Mouse (Mus musculus) limb, embryonic 11.5 days (tissue): Measurements from ENCODE around the gene Ctbp2. TPM values are rescaled to one million over a fixed set of nuclear protein-coding genes. Genes with fewer than 3 reads are reported as not detected.

ENCODE experiments used
- ATAC-seq: fragments of 200-750 bp; cut with Nextera tagmentation; 2 replicates; pipeline ENCODE4 v1.8.0; 2017; ENCODE audit warnings: low read depth; ENCODE audit not compliant: insufficient number of reproducible peaks, low FRiP score, low TSS enrichment
- DNase-seq: peaks from one replicate; pipeline ENCODE4 v3.0.0-alpha.2; 2015; ENCODE audit warnings: low spot score
- H3K27ac ChIP-seq: fragments of 300-500 bp; sonication (generic); replicated peaks from 2 replicates; pipeline ENCODE4 v1.5.1; 2014; ENCODE audit warnings: low read depth, mild to moderate bottlenecking, low read length
- H3K27me3 ChIP-seq: fragments of 300-500 bp; sonication (generic); 2 replicates; pipeline ENCODE4 v1.6.1; 2014; ENCODE audit warnings: mild to moderate bottlenecking, low read length, mixed read lengths; ENCODE audit not compliant: control insufficient read depth, insufficient read depth
- H3K36me3 ChIP-seq: fragments of 300-500 bp; sonication (generic); 2 replicates; pipeline ENCODE4 v1.6.1; 2014; ENCODE audit warnings: mild to moderate bottlenecking, low read length, moderate library complexity, mixed read lengths; ENCODE audit not compliant: control insufficient read depth, insufficient read depth
- H3K4me1 ChIP-seq: fragments of 300-500 bp; sonication (generic); 2 replicates; pipeline ENCODE4 v1.6.1; 2014; ENCODE audit warnings: low read length, mixed read lengths; ENCODE audit not compliant: control insufficient read depth, insufficient read depth
- H3K4me2 ChIP-seq: fragments of 300-500 bp; sonication (generic); 2 replicates; pipeline ENCODE4 v1.6.1; 2014; ENCODE audit warnings: low read depth, mild to moderate bottlenecking, moderate library complexity; ENCODE audit not compliant: severe bottlenecking
- H3K4me3 ChIP-seq: fragments of 300-500 bp; sonication (generic); 2 replicates; pipeline ENCODE4 v1.5.1; 2014; ENCODE audit warnings: low read depth, low read length
- H3K9ac ChIP-seq: fragments of 300-500 bp; sonication (generic); 2 replicates; pipeline ENCODE4 v1.6.1; 2014; ENCODE audit warnings: mild to moderate bottlenecking, low read length
- H3K9me3 ChIP-seq: fragments of 300-500 bp; sonication (generic); 2 replicates; pipeline ENCODE4 v1.6.1; 2016; ENCODE audit warnings: low read length; ENCODE audit not compliant: control insufficient read depth
- WGBS: fragments of 180-500 bp; shearing (Covaris S2); extraction: QIAGEN DNeasy Blood & Tissue Kit; methylation state at CpG from one replicate; pipeline ENCODE4 v1.1.7; 2014; 5-methylcytosine and 5-hydroxymethylcytosine counted together
- polyA plus RNA-seq: library from polyadenylated mRNA; unstranded; fragments of >200 nt; fragmentation: Nextera tagmentation; extraction: Ambion mirVana; gene quantifications from 2 replicates; pipeline ENCODE4 v1.2.1, GENCODE M21; 2014

Gene Ctbp2
- polyA plus RNA-seq, 1 experiment from 2014 or later = 144 TPM

GRCm38 (mm10) chr7:133066776-133067175 is 57.4 kb downstream of the Ctbp2 start:
- Histone ChIP-seq H3K27ac (no peak overlapping the region), H3K4me2 (no peak overlapping the region), H3K4me3 (no peak overlapping the region), H3K9me3 (no peaks in the 10 kb centered on the region), H3K36me3 (no peaks in the 10 kb centered on the region; the same call in none of the 2 replicates), H3K4me1 (peaks cover 5% of the 10 kb centered on the region; the same call in 1 of the 2 replicates), H3K27me3 (no peaks in the 10 kb centered on the region), H3K9ac (no peak overlapping the region)
- DNase-seq (no peak), ATAC-seq (no peak)
- WGBS = 39% methylated on average over 6 of the region's 6 CpGs

GRCm38 (mm10) chr7:133062055-133062454 is 62.1 kb downstream of the Ctbp2 start:
- WGBS = 83% methylated on average over 3 of the region's 3 CpGs
- Histone ChIP-seq H3K27ac (no peak overlapping the region), H3K27me3 (no peaks in the 10 kb centered on the region), H3K36me3 (no peaks in the 10 kb centered on the region; the same call in 1 of the 2 replicates), H3K4me1 (0 out of 2 replicates have a peak, but pooled peaks cover 4% of the 10 kb centered on the region), H3K4me2 (no peak overlapping the region), H3K9me3 (no peaks in the 10 kb centered on the region), H3K4me3 (no peak overlapping the region), H3K9ac (no peak overlapping the region)
- DNase-seq (no peak), ATAC-seq (no peak)

GRCm38 (mm10) chr7:133060170-133060569 is 64.0 kb downstream of the Ctbp2 start:
- Histone ChIP-seq H3K27ac (no peak overlapping the region), H3K9ac (no peak overlapping the region), H3K4me2 (no peak overlapping the region), H3K27me3 (no peaks in the 10 kb centered on the region), H3K4me3 (no peak overlapping the region), H3K4me1 (0 out of 2 replicates have a peak, but pooled peaks cover 4% of the 10 kb centered on the region), H3K9me3 (no peaks in the 10 kb centered on the region), H3K36me3 (no peaks in the 10 kb centered on the region; the same call in 1 of the 2 replicates)
- DNase-seq = no peak
- ATAC-seq = no peak
- 90% methylated on average over 6 of the region's 6 CpGs for WGBS

- H3K4me3 ChIP-seq = no peak overlapping the region
- DNase-seq = no peak
- 41% methylated on average over 9 of the region's 9 CpGs for WGBS
- no peaks in the 10 kb centered on the region for H3K27me3 ChIP-seq
- 0 out of 2 replicates have a peak, but pooled peaks cover 4% of the 10 kb centered on the region for H3K4me1 ChIP-seq
- no peak overlapping the region for H3K27ac ChIP-seq
- H3K9ac ChIP-seq = no peak overlapping the region
- H3K9me3 ChIP-seq = no peaks in the 10 kb centered on the region
- no peaks in the 10 kb centered on the region; the same call in 1 of the 2 replicates for H3K36me3 ChIP-seq
- H3K4me2 ChIP-seq = no peak overlapping the region
- ATAC-seq = no peak
These were observed 64.5 kb downstream of the Ctbp2 start for GRCm38 (mm10) chr7:133059517-133060104.

GRCm38 (mm10) chr7:133059150-133059509 is 65.0 kb downstream of the Ctbp2 start:
- 46% methylated on average over 6 of the region's 6 CpGs for WGBS
- ATAC-seq (no peak), DNase-seq (no peak)
- Histone ChIP-seq H3K27me3 (no peaks in the 10 kb centered on the region), H3K36me3 (no peaks in the 10 kb centered on the region), H3K9me3 (no peaks in the 10 kb centered on the region), H3K9ac (no peak overlapping the region), H3K4me2 (no peak overlapping the region), H3K4me1 (0 out of 2 replicates have a peak, but pooled peaks cover 4% of the 10 kb centered on the region), H3K27ac (no peak overlapping the region), H3K4me3 (no peak overlapping the region)

- ATAC-seq = no peak
- H3K36me3 ChIP-seq = no peaks in the 10 kb centered on the region
These were observed 65.5 kb downstream of the Ctbp2 start for GRCm38 (mm10) chr7:133058496-133059149.

GRCm38 (mm10) chr7:133056924-133057323 is 67.2 kb downstream of the Ctbp2 start:
- ATAC-seq (no peak), DNase-seq (no peak)
- 93% methylated on average over 8 of the region's 8 CpGs for WGBS
- Histone ChIP-seq H3K27me3 (no peaks in the 10 kb centered on the region), H3K4me3 (no peak overlapping the region), H3K9ac (no peak overlapping the region), H3K4me2 (no peak overlapping the region), H3K4me1 (0 out of 2 replicates have a peak, but pooled peaks cover 4% of the 10 kb centered on the region), H3K27ac (no peak overlapping the region), H3K36me3 (no peaks in the 10 kb centered on the region), H3K9me3 (no peaks in the 10 kb centered on the region)

More at GRCm38 (mm10) chr7:133058496-133059149, 65.5 kb downstream of the Ctbp2 start:
- no peaks in the 10 kb centered on the region for H3K9me3 ChIP-seq
- no peak overlapping the region for H3K4me2 ChIP-seq
- DNase-seq = no peak
- H3K27me3 ChIP-seq = no peaks in the 10 kb centered on the region
- no peak overlapping the region for H3K4me3 ChIP-seq
- 0 out of 2 replicates have a peak, but pooled peaks cover 4% of the 10 kb centered on the region for H3K4me1 ChIP-seq
- WGBS = 91% methylated on average over 12 of the region's 12 CpGs
- H3K27ac ChIP-seq = no peak overlapping the region
- no peak overlapping the region for H3K9ac ChIP-seq

- Histone ChIP-seq H3K27me3 (no peaks in the 10 kb centered on the region), H3K9ac (no peak overlapping the region), H3K4me3 (no peak overlapping the region), H3K27ac (no peak overlapping the region), H3K36me3 (no peaks in the 10 kb centered on the region), H3K9me3 (no peaks in the 10 kb centered on the region), H3K4me1 (0 out of 2 replicates have a peak, but pooled peaks cover 4% of the 10 kb centered on the region), H3K4me2 (no peak overlapping the region)
- WGBS = 90% methylated on average over 5 of the region's 5 CpGs
- ATAC-seq = no peak
- DNase-seq = no peak
These were observed 69.7 kb downstream of the Ctbp2 start for GRCm38 (mm10) chr7:133054486-133054885.
